Mouse (Mus musculus) thymus, postnatal 0 days (tissue): ENCODE measurements around the gene Rnf215. TPM values are rescaled to one million over a fixed set of nuclear protein-coding genes. Genes with fewer than 3 reads are reported as not detected.

Source experiments
- DNase-seq: peaks from one replicate; pipeline ENCODE4 v3.0.0-alpha.2; 2015; ENCODE audit warnings: low spot score
- microRNA-seq: library from miRNA; unstranded; fragments of <30 nt; microRNA quantifications from one replicate; pipeline ENCODE4, GENCODE M21; 2016; ENCODE audit warnings: borderline number of aligned reads
- polyA plus RNA-seq: library from polyadenylated mRNA; unstranded; fragments of >200 nt; fragmentation: Nextera tagmentation; extraction: Ambion mirVana; gene quantifications from 2 replicates; pipeline ENCODE4 v1.2.1, GENCODE M21; 2015

The Rnf215 gene
- polyA plus RNA-seq, 1 experiment from 2014 or later = 19.6 TPM

DNA sequence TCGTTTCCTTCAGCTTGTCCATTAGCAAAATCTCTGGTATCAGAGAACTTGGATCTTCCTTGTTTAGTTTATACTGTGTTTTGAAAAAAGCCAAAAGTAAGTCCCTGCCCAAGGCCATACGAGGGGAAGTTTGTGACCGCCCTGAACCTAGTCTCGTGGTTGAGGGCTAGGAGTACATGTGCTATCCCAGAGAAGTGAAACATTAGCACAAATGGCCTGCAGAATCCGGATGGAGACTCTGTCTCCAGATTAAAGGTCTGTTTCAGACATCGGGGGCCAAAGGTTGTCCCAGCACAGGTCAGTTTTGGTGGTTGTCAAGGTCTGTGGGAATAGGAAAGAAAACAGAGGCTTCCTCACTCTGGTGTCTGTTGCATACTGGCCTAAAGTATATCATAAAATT lies 54.2 kb downstream of the Rnf215 start:
- no peak for DNase-seq

DNA sequence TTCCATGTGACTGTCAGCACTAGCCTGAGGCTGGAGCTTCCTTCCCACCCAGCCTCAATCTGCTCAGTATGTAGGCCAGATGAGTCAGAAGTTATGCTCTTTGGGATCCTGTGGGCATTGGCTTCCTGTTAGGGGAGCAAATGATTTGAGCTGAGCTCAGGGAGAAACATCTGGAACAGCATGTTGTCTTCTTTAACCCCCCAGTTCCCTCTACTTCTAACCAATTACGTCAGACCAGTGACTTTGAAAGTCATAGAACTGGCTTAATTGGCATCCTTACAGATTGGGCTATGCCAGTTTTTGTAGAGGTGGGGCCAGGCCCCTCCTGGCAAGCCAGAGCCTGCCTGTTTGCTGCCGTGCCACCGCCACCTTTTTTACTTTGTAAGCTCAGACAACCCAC lies 55.7 kb downstream of the Rnf215 start:
- no peak for DNase-seq

Small RNA genes within 50 kb of the gene (microRNA-seq; reads per million reads assigned to microRNA genes)
- gene Mir3060 = 3.7 reads per million

Other genes starting within 250 kb of the Rnf215 start
- 0.06 and 0.08 TPM in 2 replicates for gene 4921536K21Rik, start 240.1 kb upstream of the Rnf215 start, polyA plus RNA-seq
- 0.62 and 0.71 TPM in 2 replicates for gene Dusp18, start 240.0 kb upstream of the Rnf215 start, polyA plus RNA-seq
- gene Slc35e4, start 220.5 kb upstream of the Rnf215 start, polyA plus RNA-seq = 0.87 and 0.99 TPM in 2 replicates
- gene Tcn2, start 203.0 kb upstream of the Rnf215 start, polyA plus RNA-seq = 25.5 and 27.1 TPM in 2 replicates
- 54.9 and 66.4 TPM in 2 replicates for gene Pes1, start 171.2 kb upstream of the Rnf215 start, polyA plus RNA-seq
- gene 4930556J24Rik, start 158.4 kb upstream of the Rnf215 start, polyA plus RNA-seq = 0.10 TPM in 1 of 2 replicates, not detected in the other
- gene Gal3st1, start 151.6 kb upstream of the Rnf215 start, polyA plus RNA-seq = 0.17 and 0.39 TPM in 2 replicates
- 0.08 and 0.27 TPM in 2 replicates for gene Sec14l4, start 103.7 kb upstream of the Rnf215 start, polyA plus RNA-seq
- gene Sec14l3, start 70.4 kb upstream of the Rnf215 start, polyA plus RNA-seq = 0.64 and 0.91 TPM in 2 replicates
- 4.1 and 5.3 TPM in 2 replicates for gene Mtfp1, start 39.8 kb upstream of the Rnf215 start, polyA plus RNA-seq
- 0.30 and 0.54 TPM in 2 replicates for gene Sec14l2, start 11.8 kb upstream of the Rnf215 start, polyA plus RNA-seq
- gene Ccdc157, start 25.1 kb downstream of the Rnf215 start, polyA plus RNA-seq = 2.0 and 2.2 TPM in 2 replicates
- 35.4 and 42.0 TPM in 2 replicates for gene Sf3a1, start 25.1 kb downstream of the Rnf215 start, polyA plus RNA-seq
- 50.1 and 58.2 TPM in 2 replicates for gene Tbc1d10a, start 51.6 kb downstream of the Rnf215 start, polyA plus RNA-seq
- gene Castor1, start 83.0 kb downstream of the Rnf215 start, polyA plus RNA-seq = 37.9 and 45.8 TPM in 2 replicates
- 2.1 and 2.6 TPM in 2 replicates for gene Osm, start 101.2 kb downstream of the Rnf215 start, polyA plus RNA-seq
- gene Lif, start 122.4 kb downstream of the Rnf215 start, polyA plus RNA-seq = 0.49 and 0.65 TPM in 2 replicates